Mouse (Mus musculus): ENCODE data around the gene Gm3138. TPM values are rescaled to one million over a fixed set of nuclear protein-coding genes. Genes with fewer than 3 reads are reported as not detected.
"Not testable (repeated sequence)": the region's sequence is repeated elsewhere in the genome, so short reads cannot be mapped to it uniquely, and the experiment has no call there.

Gm3138 gene
- total RNA-seq (2021) = not detected
- long read RNA-seq, experiment 1 = 0 reads
- long read RNA-seq, experiment 2 = 0 reads

DNA sequence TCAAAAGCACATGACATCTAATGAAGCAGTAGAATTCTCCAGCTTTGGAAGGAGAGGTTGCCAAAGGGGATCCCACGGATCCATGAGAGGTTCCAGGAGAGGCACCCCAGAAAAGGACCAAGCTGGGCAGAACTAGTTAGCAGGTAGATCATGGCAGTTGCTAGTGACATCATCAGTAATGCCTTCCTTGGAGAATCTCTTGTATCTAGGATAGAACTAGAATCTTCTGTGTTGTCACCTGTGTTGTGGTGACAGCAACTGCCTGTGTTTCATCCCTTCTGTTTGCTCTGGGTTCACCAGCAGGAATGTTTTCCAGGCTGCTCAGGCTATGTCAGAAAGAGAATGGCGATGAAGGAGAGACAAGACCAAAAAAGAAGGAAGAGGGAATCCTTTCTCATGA is at the start of gene Gm3138:
Gm3138 (plus strand) TSS at position 301 of the 400 bp plus-strand sequence.
- not testable (repeated sequence) for DNase-seq (ENCODE audit: low spot score in 2 of 2)

DNA sequence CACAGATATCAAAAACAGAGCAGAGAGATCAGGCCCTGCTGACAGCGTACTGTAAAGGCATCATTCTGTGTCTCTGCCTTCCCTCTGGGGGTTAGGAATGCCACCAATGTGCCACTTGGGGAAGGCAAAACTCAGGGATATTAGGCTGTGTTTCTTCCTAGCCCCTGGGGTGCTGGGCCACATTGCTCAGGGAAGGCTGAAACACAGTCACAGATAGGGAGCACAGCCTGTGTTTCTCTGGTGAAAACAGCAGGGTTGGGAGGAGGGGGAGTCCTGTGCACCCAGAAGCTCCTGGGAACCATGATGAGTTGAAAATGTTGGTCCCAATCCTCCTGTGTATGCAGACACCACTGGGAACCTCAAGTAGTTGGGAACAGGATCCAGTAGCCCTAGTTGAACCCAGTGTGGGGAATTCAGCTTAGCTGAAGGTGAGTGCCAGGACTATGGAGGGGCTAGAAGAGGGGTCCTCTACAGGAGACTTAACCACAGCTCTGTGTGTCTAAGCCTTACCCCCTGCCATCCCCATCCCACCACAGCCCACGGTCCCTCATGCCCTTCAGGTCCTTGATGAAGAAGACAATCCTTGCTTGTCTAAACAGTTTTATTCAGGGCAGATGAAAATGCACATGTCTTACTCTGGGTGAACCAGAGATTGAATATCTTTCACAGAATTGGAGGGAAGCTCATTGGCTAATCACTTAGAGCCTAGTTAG is 20.0 kb downstream of the Gm3138 start:
- DNase-seq (ENCODE audit: low spot score in 2 of 2) = not testable (repeated sequence)

DNA sequence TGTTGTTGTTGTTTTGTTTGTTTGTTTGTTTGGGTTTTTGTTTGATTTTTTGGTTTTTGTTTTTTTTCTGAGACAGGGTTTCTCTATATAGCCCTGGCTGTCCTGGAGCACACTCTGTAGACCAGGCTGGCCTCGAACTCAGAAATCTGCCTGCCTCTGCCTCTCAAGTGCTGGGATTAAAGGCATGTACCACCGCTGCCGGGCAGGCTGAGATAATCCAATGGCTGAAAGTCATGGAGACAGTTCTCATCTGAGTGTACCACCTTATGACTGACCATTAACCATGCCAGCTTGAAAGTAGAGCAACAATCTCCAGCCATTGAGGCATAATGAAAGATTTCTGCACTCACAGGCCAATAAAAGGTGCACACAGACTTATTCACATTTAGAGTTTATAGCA is 30.4 kb downstream of the Gm3138 start:
- not testable (repeated sequence) for DNase-seq (ENCODE audit: low spot score in 2 of 2)

Other genes with a start within 250 kb of the Gm3138 start
- 1 to 10 TPM; 2.4 to 2.6 TPM for gene Gm5796, start 225.7 kb upstream of the Gm3138 start, total RNA-seq (2021)
- gene Gm3115, start 165.5 kb upstream of the Gm3138 start, total RNA-seq (2021) = under 1 TPM; 0.26 to 0.28 TPM
- gene Gm8108, start 139.1 kb upstream of the Gm3138 start, total RNA-seq (2021) = 1 to 10 TPM; 2.3 to 3.9 TPM
- gene Gm3127, start 84.6 kb upstream of the Gm3138 start, total RNA-seq (2021) = not detected
- gene Gm2974, start 67.1 kb upstream of the Gm3138 start, total RNA-seq (2021) = under 1 TPM; 0.28 to 0.79 TPM
- gene Gm3149, start 67.7 kb downstream of the Gm3138 start, total RNA-seq (2021) = not detected
- gene 2610042L04Rik, start 85.1 kb downstream of the Gm3138 start, total RNA-seq (2021) = under 1 TPM; 0.45 to 0.49 TPM
- not detected for gene Gm3159, start 147.9 kb downstream of the Gm3138 start, total RNA-seq (2021)
- under 1 TPM; 0.42 to 0.82 TPM for gene Gm3164, start 165.8 kb downstream of the Gm3138 start, total RNA-seq (2021)
- gene Gm3173, start 181.4 kb downstream of the Gm3138 start, total RNA-seq (2021) = 1 to 10 TPM in 1 of 2 experiments, not detected in 1; 1.9 TPM
- not detected for gene Gm3182, start 232.1 kb downstream of the Gm3138 start, total RNA-seq (2021)

Measured in left cerebral cortex, adult 18-20 months (tissue).